Mouse (Mus musculus): ENCODE results near the gene BC049762.
A peak's percentile ranks its signal among the peaks of the same experiment; 100 is the strongest.

- no peak for TF ChIP-seq MEF2A (IDR thresholded peaks at IDR 0.05; ENCODE audit: extremely low read depth, insufficient replicate concordance, low read depth, low read length, poor library complexity, severe bottlenecking)
- TF ChIP-seq MAX (IDR thresholded peaks at IDR 0.05; ENCODE audit: low read length): no peak
- no peak for TF ChIP-seq MAZ (IDR thresholded peaks at IDR 0.05; ENCODE audit: low read depth, low read length)
- TF ChIP-seq CTCF (IDR thresholded peaks at IDR 0.05 in 2 of 3, conservative IDR thresholded peaks at IDR 0.05 in 1 of 3; ENCODE audit: control insufficient read depth in 1 of 3, insufficient read depth in 1 of 3, low read depth in 2 of 3, low read length in 3 of 3, poor library complexity in 1 of 3, severe bottlenecking in 1 of 3): no peak
- TF ChIP-seq POLR2AphosphoS5 (IDR thresholded peaks at IDR 0.05; ENCODE audit: borderline replicate concordance, low read depth, low read length): no peak
- no peak for TF ChIP-seq TBP (IDR thresholded peaks at IDR 0.05; ENCODE audit: low read depth, low read length)
- TF ChIP-seq EP300 (IDR thresholded peaks at IDR 0.05; ENCODE audit: low read depth in 1 of 2, low read length in 2 of 2): peak; percentile 66 to 67; a peak in 3 of 4 replicates
- TF ChIP-seq ELF1 (IDR thresholded peaks at IDR 0.05; ENCODE audit: low read depth, low read length): no peak
- TF ChIP-seq GATA1 (IDR thresholded peaks at IDR 0.05; ENCODE audit: low read depth, low read length): peak; percentile 86
- no peak for TF ChIP-seq POLR2A (IDR thresholded peaks at IDR 0.05; ENCODE audit: control insufficient read depth in 1 of 2, insufficient read depth in 1 of 2, low read depth in 1 of 2, low read length in 2 of 2, poor library complexity in 1 of 2)
- TF ChIP-seq ZNF384 (IDR thresholded peaks at IDR 0.05; ENCODE audit: low read depth, low read length): no peak
Measured at GRCm38 (mm10) chr11:51261680-51262219, 1.1 kb downstream of the BC049762 start, which contains the start of gene Clk4.
